Mouse (Mus musculus) spleen, embryonic (tissue): ENCODE results near the gene B230104I21Rik.

Source experiments
- CTCF ChIA-PET: fragments of 350-600 bp; sonication (Branson Sonifier 250); formaldehyde crosslinking; loops from one replicate; lab custom pipeline; 2022; lab: Charles Lee

B230104I21Rik gene

GRCm38 (mm10) chr4:154335761-154336160 lies at the start of gene B230104I21Rik:
Gene B230104I21Rik, plus strand, starts transcription at chr4:154336127.
- CTCF ChIA-PET, result no interaction called here

GRCm38 (mm10) chr4:154293735-154294201 lies 42.2 kb upstream of the B230104I21Rik start:
- CTCF ChIA-PET, result no interaction called here

DNA sequence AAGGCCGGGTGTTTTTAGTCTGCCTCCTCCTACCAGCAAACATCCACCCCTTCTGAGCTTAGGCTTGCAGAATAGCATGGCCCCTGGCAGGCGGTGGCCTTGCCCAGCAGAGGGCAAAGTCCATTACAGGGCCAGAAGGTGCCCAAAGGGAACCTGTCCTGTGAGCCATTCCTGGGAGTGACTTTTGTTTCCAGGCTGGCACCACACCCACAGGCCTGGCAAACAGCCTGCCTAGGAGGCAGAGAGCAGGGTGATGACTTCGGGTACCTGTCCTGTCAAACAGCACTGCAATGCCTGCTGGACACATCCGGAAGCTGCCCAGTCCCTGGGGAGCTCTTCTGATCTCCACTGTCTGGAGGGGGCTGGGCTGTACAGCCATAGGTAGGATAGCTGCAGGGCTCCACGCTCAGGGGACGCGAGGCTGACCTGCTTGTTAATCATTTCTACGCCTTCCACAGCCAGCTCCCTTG lies 41.6 kb upstream of the B230104I21Rik start:
- CTCF ChIA-PET, result no interaction called here

DNA sequence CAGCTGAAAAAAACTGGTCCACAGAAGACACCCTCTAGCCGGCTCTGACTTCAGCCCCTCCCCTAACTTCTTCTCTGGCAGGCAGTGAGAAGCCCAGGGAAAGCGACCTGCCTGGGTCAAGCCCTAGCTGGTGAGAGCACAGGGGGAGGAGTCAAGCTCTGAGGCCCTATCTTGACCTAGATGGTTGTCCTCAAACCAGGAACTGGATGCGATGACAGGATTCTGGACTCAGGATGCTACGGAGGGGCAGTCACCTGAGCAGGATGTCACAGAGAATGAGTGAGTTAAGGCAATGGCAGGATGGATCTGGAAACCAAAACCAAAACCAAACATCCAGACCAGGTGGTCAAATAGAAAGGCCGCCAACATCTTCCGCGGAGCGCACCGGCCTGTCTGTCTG lies 38.2 kb upstream of the B230104I21Rik start:
- CTCF ChIA-PET, result interaction anchor here (0.7 kb wide), 1 partner anchor 598 kb away, joined by 3 read pairs; no protein-coding TSS in a partner anchor

DNA sequence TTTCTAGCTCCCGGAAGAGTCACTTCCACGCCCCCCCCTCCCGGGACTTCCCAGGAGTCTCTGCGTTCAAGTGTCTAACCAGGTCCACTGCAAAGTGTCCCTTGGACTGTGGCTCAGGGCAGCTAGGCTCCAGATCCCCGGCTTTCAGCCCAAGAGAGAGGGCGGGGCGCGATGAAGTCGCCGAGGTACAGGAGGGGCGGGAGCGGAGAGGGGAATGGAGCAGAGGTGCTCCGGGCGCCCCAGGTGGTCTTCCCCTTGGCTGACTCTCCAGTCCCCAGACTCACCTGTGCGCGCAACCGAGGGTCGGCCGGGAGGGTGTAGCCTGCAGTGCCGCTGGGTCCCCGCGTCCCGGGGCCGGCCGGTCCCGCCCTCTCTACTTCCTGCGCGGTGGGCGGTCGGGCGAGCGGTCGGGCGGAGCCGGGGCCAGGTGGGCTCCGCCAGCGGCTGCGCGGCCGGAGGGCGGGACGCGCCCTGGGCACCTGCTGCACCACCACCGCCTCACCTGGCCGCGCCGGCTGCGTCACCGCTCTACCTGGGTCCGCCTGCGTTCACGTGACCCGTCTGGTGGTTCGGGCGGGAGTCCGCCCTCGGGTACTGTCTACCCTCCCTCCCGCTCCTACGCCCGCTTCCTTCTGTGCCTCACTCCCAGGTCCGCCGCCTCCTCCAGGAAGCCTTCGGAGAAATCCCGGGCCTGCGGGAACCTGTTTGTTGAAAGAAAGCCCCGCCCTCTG lies 36.2 kb upstream of the B230104I21Rik start:
- CTCF ChIA-PET, result no interaction called here

- CTCF ChIA-PET, result interaction anchor here (0.6 to 0.7 kb wide), 2 partner anchors 258 to 447 kb away, joined by 4 read pairs; no protein-coding TSS in a partner anchor
Measured at GRCm38 (mm10) chr4:154301466-154301881, 34.5 kb upstream of the B230104I21Rik start, which contains the start of gene Arhgef16. Gene Arhgef16, minus strand, starts transcription at chr4:154301676.

GRCm38 (mm10) chr4:154309131-154309530 lies 26.8 kb upstream of the B230104I21Rik start:
- CTCF ChIA-PET, result no interaction called here

- CTCF ChIA-PET, result no interaction called here
Measured at GRCm38 (mm10) chr4:154310576-154311262, 25.2 kb upstream of the B230104I21Rik start.

DNA sequence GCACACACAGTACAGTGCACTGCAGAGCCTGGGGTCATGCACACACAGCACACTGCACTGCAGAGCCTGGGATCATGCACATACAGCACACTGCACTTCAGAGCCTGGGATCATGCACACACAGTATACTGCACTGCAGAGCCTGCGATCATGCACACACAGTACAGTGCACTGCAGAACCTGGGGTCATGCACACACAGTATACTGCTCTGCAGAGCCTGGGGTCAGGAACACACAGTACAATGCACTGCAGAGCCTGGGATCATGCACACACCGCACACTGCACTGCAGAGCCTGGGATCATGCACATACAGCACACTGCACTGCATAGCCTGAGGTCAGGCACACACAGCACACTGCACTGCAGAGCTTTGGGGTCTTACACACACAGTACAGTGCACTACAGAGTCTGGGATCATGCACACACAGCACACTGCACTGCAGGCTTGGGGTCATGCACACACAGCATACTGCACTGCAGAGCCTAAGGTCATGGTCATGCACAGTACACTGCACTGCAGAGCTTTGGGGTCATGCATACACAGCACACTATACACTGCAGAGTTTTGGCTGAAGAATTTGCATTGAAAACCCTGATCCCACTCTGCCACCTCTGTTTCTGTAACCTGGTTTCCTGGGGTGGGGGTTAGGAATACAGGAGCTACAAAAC lies 23.6 kb upstream of the B230104I21Rik start:
- CTCF ChIA-PET, result no interaction called here

GRCm38 (mm10) chr4:154312935-154313621 lies 22.8 kb upstream of the B230104I21Rik start:
- CTCF ChIA-PET, result no interaction called here

DNA sequence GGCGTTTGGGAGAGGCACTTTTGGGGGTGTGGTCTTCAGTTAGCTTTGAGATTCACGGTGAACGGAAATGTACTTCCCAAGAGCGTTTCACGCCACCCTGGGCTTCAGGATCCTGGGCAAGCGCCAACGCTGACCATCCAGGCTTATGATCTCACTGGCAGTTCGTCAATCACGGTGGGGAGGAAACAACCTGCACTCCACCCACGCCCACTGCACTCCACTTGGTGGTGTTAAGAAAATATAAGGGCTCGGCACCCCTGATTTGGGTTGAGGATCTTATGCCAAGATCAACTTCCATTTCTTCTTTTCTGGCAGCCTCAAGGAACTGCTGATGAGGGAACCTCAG lies 22.3 kb upstream of the B230104I21Rik start:
- CTCF ChIA-PET, result no interaction called here

DNA sequence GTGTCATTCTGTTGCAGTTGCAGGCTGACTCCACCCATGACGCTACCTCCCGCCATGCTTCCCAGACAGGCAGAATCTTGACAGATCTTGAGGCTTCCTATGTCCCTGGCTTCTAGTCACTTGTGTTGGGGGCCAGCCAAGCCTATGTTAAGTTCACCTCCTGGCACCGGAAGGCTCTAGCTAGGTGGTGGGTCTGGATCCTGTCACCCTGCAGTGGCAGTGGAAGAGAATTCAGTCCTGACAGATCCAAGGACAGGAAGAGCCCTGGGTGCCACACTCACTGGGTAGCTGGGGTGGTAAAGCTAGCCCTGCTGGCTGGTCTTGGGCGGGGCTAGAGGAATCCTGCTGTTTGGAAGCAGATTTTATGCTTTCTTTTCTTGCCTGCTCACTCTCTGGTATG lies 10.5 kb upstream of the B230104I21Rik start:
- CTCF ChIA-PET, result no interaction called here

DNA sequence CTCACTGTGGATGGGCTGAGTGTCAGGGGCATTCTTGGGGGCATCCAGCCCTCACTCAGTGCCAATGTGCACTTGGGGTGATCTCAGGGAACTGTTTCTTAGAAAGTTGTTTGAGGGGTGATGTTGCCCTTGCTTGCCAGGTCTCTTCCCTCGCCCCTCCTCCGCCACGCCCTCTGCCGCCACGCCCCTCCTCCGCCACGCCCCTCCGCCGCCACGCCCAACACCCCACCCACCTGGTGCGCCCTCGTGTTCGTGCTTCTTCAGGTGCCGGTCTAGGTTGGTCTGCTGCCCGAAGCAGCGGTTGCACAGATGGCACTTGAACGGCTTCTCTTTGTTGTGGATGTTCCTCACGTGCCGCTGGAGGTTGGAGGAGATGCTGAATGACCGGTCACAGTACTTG lies 7.5 kb upstream of the B230104I21Rik start:
- CTCF ChIA-PET, result no interaction called here

DNA sequence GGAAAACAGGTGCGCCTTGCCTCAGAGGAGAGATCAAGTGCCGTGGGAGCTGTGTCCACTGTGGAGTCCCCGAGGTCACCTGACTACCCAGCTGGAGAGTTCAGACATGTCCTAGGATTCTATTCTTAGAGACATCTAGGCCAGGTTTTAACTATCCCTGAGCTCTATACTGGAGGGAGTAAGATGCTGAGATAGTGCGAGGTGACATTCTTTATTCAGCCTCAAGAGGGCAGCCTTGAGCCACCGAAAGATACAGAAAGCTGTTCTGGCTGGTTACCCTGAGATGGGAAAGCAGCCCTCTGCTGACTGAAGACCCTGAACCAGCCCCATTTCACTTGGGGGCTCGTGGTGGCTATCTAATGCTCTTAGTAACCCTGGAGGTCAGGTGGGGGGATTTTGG lies 7.1 kb upstream of the B230104I21Rik start:
- CTCF ChIA-PET, result no interaction called here

DNA sequence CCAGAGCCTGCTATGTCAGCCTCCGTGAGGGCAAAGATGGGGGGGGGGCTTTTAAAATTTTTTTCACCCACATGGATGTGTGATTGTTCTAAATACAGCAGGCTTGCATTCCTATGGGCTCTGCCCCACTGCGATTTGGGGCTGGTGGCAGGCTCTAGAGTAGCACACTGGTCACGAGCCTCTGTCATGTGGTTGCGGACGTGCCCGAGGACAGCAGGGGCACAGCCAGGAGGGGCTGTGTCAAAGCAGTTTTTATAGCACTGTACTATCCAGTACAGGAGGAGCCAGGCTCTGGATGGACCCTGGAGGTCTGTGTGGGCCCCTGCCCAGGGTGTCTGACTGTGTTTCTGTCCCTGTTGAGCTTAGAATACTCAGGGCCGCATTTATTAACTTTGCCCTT lies 5.9 kb upstream of the B230104I21Rik start:
- CTCF ChIA-PET, result no interaction called here

DNA sequence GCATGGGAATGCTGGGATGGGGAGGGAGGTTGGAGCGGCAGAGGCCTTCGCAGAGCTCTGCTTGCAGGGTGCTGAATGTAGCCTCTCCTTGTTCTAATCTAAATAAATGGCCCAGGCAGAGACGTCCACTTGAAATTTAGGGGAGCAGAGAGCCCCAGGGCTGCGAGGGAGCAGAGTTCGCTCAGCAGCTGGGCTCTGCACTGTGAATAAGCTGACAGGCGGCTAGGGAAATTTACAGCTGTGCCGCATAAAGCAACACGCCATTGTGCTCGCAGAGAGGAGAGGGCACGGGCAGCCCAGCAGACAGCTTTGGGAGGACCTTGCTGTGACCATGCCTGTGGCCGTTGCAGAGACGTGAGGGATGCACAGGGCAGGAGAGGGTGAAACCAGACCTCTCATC lies 4.7 kb upstream of the B230104I21Rik start:
- CTCF ChIA-PET, result no interaction called here

DNA sequence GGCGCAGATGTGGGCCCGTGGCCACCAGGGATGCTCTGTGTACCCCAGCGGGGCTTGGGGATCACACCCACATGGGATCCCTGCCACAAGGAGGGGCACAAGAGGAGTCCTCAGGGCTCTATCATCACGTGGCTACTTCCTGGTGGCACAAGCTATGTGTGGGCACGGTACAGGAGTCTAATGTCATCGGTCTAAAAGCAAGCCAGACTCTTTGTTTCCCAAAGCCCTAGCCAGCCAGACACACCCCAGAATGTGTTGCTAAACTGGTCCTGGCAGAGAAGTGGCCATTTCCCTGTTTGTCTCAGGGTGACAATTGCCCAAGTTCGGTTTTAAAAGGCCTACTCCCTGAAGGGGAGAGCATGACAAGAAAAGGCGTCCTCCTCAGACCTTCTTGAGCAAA lies 2.6 kb upstream of the B230104I21Rik start:
- CTCF ChIA-PET, result no interaction called here

- CTCF ChIA-PET, result no interaction called here
Measured at GRCm38 (mm10) chr4:154334699-154335402, 1.1 kb upstream of the B230104I21Rik start.

GRCm38 (mm10) chr4:154336650-154337049 lies 723 bp downstream of the B230104I21Rik start:
- CTCF ChIA-PET, result no interaction called here

GRCm38 (mm10) chr4:154346731-154347522 lies 11.0 kb downstream of the B230104I21Rik start:
- CTCF ChIA-PET, result no interaction called here
